Mouse (Mus musculus) spleen, postnatal 14 days (tissue): ENCODE data around the gene Olfr237-ps1.
"Not testable (repeated sequence)": the region's sequence is repeated elsewhere in the genome, so short reads cannot be mapped to it uniquely, and the experiment has no call there.

Source experiments
- DNase-seq, 2 experiments: peaks; one replicate each; pipeline ENCODE4 v3.0.0; 2021 to 2022; ENCODE audit warnings: low spot score in 2 of 2

The Olfr237-ps1 gene

DNA sequence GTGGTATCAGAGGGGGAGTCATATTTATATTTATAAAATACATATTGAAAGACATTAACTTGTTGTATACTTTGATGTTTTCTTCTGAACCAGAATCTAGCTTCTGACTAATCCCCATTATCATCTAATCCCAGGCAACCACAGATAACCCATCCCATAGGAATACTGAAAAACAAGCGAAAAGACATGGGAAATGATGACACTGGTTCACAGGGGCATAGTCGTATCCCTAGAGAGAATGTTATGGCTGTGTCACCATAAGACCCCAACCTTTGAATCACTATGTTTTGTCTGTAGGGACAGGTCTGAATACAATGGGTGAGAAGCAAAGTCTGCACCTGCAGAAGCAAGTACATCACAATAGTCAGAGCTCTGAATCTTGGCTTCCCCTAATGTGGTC is at the start of gene Olfr237-ps1:
Gene Olfr237-ps1 (plus strand): TSS at position 301 of the 400 bp plus-strand sequence.
- not testable (repeated sequence) for DNase-seq

DNA sequence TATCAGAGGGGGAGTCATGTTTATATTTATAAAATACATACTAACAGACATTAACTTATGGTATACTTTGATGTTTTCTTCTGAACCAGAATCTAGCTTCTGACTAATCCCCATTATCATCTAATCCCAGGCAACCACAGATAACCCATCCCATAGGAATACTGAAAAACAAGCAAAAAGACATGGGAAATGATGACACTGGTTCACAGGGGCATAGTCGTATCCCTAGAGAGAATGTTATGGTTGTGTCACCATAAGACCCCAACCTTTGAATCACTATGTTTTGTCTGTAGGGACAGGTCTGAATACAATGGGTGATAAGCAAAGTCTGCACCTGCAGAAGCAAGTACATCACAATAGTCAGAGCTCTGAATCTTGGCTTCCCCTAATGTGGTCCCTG is 40.3 kb upstream of the Olfr237-ps1 start, which contains the start of gene Olfr441:
Gene Olfr441 (plus strand): TSS at position 301 of the 400 bp plus-strand sequence.
- not testable (repeated sequence) for DNase-seq

DNA sequence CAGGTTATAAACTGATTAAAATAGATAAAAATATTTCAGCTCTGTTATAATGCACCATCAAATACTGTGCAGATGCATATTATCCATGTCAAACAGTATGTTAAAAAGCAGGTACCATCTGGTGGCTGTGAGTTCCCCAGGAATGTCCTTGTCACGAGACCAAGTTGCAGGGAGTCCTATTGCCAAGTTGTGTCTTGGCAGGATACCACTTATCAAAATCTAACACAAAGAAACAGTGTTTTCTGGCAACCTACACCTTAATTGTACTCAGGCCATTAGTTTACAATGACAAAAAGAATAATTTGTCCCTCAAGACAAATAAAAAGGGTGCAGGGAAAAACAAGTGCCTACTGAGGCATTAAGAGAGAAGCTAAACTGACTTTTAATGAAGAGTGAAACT is 13.1 kb downstream of the Olfr237-ps1 start:
- no peak for DNase-seq

DNA sequence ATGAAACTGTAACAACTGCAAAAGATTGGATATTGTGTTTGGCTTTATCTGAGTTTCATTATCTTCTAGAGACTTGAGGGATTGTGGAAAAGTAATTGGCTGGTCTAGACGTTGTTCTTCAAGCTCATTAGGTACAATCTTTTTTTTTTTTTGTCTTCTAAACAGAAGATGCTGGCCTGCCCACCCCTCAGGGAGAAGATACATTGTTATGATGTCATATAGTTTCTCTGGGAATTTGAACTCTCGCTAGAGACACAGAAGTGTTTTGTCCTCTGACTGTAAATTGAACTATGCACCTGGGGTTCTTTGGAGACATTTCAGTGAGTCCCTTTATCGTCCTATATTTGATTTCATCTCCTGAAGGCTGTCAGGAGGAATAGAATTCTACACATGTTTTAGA is 16.6 kb downstream of the Olfr237-ps1 start, which contains the start of gene Olfr437:
Gene Olfr437 (plus strand): TSS at position 301 of the 400 bp plus-strand sequence.
- no peak for DNase-seq

DNA sequence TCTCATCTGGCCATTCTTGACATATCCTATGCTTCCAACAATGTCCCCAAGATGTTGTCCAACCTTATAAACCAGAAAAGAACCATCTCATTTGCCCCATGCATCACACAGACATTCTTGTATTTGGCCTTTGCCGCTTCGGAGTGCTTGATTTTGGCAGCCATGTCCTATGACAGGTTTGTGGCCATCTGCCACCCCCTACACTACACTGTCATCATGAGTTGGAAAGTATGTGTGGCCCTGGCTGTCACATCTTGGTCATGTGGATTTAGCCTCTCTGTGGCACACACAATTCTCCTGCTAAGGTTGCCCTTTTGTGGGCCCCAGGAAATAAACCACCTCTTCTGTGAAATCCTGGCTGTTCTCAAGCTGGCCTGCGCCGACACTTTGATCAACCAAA is 20.9 kb downstream of the Olfr237-ps1 start:
- DNase-seq, result no peak

DNA sequence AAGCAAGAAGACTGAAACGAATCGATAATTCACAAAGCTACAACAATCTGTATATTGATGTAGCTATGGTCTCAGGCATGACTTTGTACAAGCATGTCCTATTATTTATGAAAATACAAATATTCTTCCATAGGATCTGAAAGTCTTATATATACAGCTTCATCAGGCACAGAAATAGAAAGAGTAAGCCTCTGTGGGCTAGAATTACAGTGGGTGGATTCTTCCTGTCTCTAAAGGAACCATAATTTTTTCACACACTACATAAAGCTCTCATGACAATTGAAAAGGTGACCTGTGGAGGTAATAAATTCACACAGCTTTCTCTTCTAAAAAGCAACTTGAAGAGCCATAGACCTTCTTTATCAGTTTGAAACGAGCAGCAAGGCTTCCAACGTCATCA is 25.5 kb downstream of the Olfr237-ps1 start, which contains the start of gene Olfr13:
Gene Olfr13 (plus strand): TSS at position 301 of the 400 bp plus-strand sequence.
- no peak for DNase-seq

DNA sequence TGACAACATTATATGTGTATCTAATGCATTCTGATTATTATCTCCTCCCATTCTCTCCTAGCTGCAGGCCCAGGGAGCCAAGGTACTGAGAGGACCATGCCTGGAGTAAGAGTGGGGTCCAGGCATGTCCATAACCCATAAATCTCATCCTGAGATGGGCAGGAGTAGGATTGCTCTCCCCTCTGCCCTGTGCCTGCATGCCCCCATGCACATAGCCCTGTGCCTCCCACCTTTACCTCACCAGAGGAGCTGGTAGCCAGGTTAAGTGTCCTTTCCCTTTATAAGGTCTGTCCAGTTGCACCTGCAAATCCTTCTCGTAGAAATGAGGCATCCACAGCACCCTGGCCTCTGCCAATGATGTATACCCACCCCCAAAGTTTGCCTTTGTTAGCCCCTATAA is 31.8 kb downstream of the Olfr237-ps1 start:
- no peak for DNase-seq

DNA sequence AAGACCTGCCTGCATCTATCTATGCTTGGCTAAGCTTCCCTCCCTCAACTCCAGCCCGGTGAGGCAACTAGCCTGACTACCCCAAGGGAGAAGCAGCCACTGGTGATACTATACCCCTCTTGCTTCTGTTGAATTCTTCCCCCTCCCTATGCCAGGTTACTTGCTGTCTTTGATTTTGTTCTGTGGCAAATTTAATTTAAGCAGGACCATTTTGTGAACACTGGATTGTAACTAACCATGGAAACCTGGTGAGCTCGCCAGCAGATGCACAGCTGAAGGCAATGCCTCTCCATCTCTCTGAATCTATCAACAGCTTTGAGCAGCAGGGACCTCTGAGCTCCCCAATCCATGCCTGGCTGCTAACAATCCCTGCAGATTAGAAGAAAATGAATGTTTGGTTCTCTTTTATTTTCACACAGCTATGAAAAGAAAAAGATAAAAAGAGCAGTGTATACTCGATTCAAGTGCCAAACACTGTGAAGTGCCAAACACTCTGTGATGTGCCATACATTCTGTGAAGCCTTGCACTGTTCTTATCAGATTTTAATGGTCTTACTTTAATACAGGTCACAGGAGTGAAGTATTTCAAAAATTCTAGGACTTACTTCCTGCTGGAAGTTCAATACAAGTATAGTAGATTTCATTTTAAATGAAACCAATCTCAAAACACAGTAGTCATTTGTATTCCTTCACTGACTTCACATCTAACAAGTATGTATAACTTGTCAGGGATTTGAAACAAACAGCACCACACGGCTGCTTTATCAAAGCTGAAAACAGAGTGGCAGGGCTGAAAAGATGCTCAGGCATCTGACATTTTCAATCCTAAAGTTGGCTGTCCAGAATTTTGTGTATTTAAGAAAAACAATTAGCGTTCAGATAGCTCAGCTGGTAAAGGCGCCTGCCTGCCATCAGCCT is 32.5 kb downstream of the Olfr237-ps1 start:
- DNase-seq, result no peak

DNA sequence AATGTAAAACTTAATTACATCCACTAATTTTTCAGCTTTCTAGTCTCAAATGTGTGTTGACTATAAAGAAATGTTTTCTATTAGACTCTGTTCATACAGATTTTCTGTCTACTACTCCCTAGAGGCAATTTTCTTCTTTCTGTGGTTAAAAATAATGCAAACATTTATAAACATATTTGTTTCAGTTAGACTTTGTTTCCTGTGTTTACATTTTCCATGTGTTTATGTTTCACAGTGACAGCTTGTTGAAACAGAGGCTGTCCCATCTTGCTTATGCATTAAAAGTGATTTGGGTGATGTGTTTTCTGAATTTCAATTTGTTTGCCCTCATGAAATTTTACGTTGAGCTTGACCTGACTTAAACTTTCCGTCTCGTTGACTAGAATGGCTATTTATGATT is 44.6 kb downstream of the Olfr237-ps1 start:
- DNase-seq, result no peak

DNA sequence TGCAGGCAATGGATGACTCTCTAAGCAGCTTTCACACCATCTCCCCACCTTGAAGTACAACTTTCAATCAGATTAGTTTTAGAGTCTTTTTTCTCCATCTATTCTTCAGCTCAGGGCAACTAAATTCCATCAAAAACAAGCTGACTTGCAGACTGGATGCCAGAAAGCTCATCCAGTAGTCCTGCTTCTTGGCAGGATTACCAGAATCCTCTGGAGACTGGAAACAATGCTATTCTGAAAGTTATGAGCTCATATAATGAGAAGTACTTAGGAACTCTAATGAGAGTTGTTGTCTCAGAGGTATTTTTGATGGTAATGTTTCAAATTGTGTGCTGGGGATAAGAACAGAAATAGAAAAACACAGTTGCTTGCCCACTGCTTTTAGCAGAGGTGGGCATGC is 50.4 kb downstream of the Olfr237-ps1 start, which contains the start of gene Olfr435:
Gene Olfr435 (plus strand): TSS at position 366 of the 400 bp plus-strand sequence.
- DNase-seq, result no peak

DNA sequence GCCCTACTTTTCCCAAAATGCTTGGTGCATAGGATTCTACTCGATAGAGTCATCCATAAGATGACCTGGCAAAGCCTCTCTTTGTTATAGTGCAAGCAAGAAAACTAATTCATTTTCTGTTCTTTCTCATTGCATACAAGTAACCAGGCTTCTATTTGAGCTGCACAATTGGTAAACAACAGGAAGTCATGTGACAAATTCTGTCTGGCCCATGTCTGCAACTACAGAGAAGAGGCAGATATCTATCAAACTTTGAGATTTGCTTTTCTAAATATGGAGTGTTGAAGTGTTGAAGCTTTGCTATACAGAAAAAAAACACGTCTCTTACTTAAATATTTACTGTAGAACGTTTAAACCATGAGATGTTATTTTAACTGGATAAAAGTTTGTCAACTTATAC is 51.7 kb downstream of the Olfr237-ps1 start:
- DNase-seq, result no peak

DNA sequence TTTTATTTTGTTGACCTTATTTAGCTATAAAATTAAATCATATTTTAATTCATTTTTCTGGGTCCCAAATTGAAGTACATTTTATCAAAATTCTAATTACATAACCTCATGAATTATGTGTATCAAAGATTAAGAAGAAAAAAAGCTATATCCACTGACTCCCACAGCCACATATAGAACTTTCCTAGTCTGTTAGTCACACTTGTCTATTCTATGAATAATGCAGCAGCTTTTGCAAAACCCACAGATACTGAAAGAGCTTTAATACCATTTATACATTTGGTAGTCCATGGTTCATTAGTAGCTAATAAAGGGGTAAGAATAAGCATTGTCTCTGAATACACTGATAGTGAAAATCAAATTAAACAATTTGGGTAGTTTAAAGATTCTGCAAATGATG is 56.4 kb downstream of the Olfr237-ps1 start:
- DNase-seq, result no peak

DNA sequence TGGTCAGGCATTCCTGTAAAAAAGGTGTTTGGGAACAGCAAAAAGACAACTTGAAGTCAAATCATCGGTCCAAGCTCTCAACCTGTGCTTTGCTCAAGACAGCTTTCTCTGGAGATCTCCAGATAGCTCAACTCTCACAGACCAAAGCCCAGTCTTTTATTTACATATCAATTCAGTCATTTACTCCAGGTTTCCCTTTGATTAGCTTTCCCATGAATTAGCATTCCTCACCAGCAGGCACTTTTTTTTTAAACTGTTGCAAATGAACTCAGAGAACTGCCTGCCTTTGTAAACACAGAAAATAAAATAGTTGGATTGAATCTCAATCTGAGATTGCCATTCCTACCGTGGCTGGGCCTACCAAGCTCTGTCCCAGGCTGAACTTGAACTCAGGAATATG is 59.0 kb downstream of the Olfr237-ps1 start:
- DNase-seq, result no peak
